Mouse (Mus musculus): ENCODE results near the gene Btbd3.

Btbd3 gene

GRCm38 (mm10) chr2:138388591-138388990, 132.2 kb downstream of the Btbd3 start:
- CTCF ChIA-PET = no interaction called here

GRCm38 (mm10) chr2:138403046-138403445, 146.7 kb downstream of the Btbd3 start:
- CTCF ChIA-PET = no interaction called here

GRCm38 (mm10) chr2:138405753-138406528, 149.6 kb downstream of the Btbd3 start:
- CTCF ChIA-PET = no interaction called here

GRCm38 (mm10) chr2:138406703-138407102, 150.3 kb downstream of the Btbd3 start:
- CTCF ChIA-PET = no interaction called here

- CTCF ChIA-PET = no interaction called here
Observed at GRCm38 (mm10) chr2:138412537-138412936, 156.2 kb downstream of the Btbd3 start.

- CTCF ChIA-PET = no interaction called here
Observed at GRCm38 (mm10) chr2:138422321-138422720, 166.0 kb downstream of the Btbd3 start.

- CTCF ChIA-PET = no interaction called here
Observed at GRCm38 (mm10) chr2:138431991-138432390, 175.6 kb downstream of the Btbd3 start.

GRCm38 (mm10) chr2:138446466-138446865, 190.1 kb downstream of the Btbd3 start:
- CTCF ChIA-PET = no interaction called here

GRCm38 (mm10) chr2:138446943-138447342, 190.6 kb downstream of the Btbd3 start:
- CTCF ChIA-PET = no interaction called here

- CTCF ChIA-PET = no interaction called here
Observed at GRCm38 (mm10) chr2:138447681-138448080, 191.3 kb downstream of the Btbd3 start.

- CTCF ChIA-PET = no interaction called here
Observed at GRCm38 (mm10) chr2:138468046-138468572, 211.7 kb downstream of the Btbd3 start.

- CTCF ChIA-PET = no interaction called here
Observed at GRCm38 (mm10) chr2:138473407-138473806, 217.0 kb downstream of the Btbd3 start.

- CTCF ChIA-PET = no interaction called here
Observed at GRCm38 (mm10) chr2:138476486-138476885, 220.1 kb downstream of the Btbd3 start.

GRCm38 (mm10) chr2:138477278-138477677, 220.9 kb downstream of the Btbd3 start:
- CTCF ChIA-PET = no interaction called here

- CTCF ChIA-PET = no interaction called here
Observed at GRCm38 (mm10) chr2:138482541-138482940, 226.2 kb downstream of the Btbd3 start.

- CTCF ChIA-PET = no interaction called here
Observed at GRCm38 (mm10) chr2:138484871-138485270, 228.5 kb downstream of the Btbd3 start.

GRCm38 (mm10) chr2:138490688-138491405, 234.5 kb downstream of the Btbd3 start:
- CTCF ChIA-PET = no interaction called here

GRCm38 (mm10) chr2:138492176-138492575, 235.8 kb downstream of the Btbd3 start:
- CTCF ChIA-PET = no interaction called here

- CTCF ChIA-PET = no interaction called here
Observed at GRCm38 (mm10) chr2:138503866-138504380, 247.6 kb downstream of the Btbd3 start.

- CTCF ChIA-PET = no interaction called here
Observed at GRCm38 (mm10) chr2:138515531-138515930, 259.2 kb downstream of the Btbd3 start.

GRCm38 (mm10) chr2:138528461-138528860, 272.1 kb downstream of the Btbd3 start:
- CTCF ChIA-PET = no interaction called here

GRCm38 (mm10) chr2:138531160-138531967, 275.0 kb downstream of the Btbd3 start:
- CTCF ChIA-PET = no interaction called here
